Mouse (Mus musculus) small intestine, adult 2 months (tissue): ENCODE measurements at regions not wholly inside any gene's neighbourhood (a gene's known extent, or its start where the extent isn't known, plus 50 kb on each side); places are given as distances from the start of the nearest gene placed in this dataset.

Experiments
- CTCF ChIP-seq: fragments of 200-500 bp; IDR thresholded peaks from 2 replicates; pipeline ENCODE4 v1.5.1; 2012; ENCODE audit warnings: low read depth, mild to moderate bottlenecking, control low read depth, inconsistent platforms, low read length, moderate library complexity, mixed read lengths; ENCODE audit not compliant: insufficient replicate concordance, insufficient read length; ENCODE audit errors: extremely low read depth
- POLR2A ChIP-seq: fragments of 200-500 bp; IDR thresholded peaks from 2 replicates; pipeline ENCODE4 v1.6.1; 2012; ENCODE audit warnings: low read depth, mild to moderate bottlenecking, control low read depth, inconsistent platforms, low read length, moderate library complexity

- no peak for TF ChIP-seq CTCF
- TF ChIP-seq POLR2A, result no peak
Measured at GRCm38 (mm10) chr11:48599033-48599432, 201.1 kb upstream of the Rack1 start.
